Mouse (Mus musculus): Measurements from ENCODE around the gene 5330417C22Rik.

GRCm38 (mm10) chr3:108408517-108409008, 127.8 kb downstream of the 5330417C22Rik start:
- no peak for TF ChIP-seq CTCF (IDR thresholded peaks at IDR 0.05; ENCODE audit: control insufficient read depth, insufficient read depth, low read length)
- TF ChIP-seq POLR2A (IDR thresholded peaks at IDR 0.05; ENCODE audit: borderline replicate concordance, control insufficient read depth, low read depth, low read length), result no peak

Data from bone marrow, adult 2 months (tissue).